10 mouse cellular contexts compared by ENCODE assay signal in the genomic region with DNA sequence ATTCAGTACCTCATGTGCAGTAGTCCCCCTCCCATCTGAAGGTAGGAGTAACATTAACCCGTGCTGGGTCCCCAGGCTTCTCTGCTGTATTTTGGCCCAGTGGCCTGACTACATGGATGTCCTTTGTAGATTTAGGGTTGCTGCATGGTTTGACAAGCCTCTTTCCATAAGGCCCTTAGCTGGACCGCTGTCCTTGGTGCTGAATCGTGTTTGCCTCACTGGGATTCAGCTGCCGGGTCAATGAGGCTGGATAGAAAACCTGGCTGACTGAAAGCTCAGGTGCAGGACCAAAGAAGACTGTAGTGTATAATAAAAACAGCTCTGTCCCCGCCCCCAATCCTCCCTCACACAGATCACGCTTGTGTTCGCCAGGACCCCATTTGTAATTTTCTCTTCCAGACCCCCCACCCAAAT. TPM values are rescaled to one million over a fixed set of nuclear protein-coding genes. Genes with fewer than 3 reads are reported as not detected.
DNase-seq lines count a peak whose midpoint lies in the region; ATAC-seq and TF ChIP-seq lines count a peak whose summit lies in the region.
"Had no signal": no experiment of that assay in that cellular context is flagged by ENCODE, and none has a peak within 500 bp of the region (broad histone marks: within the 10 kb centered on the region; RNA-seq: fewer than 3 reads in every experiment).

No protein-coding gene starts in this region.

- H3K27me3 ChIP-seq in lung, embryonic 14.5 days (ENCODE audit: insufficient read depth, low read length), result no peaks in the 10 kb centered on the region
- no peaks in the 10 kb centered on the region for H3K27me3 ChIP-seq in kidney, embryonic 14.5 days (ENCODE audit: control insufficient read depth, insufficient read depth, low read length)
- no peaks in the 10 kb centered on the region for H3K27me3 ChIP-seq in limb, embryonic 14.5 days (ENCODE audit: control insufficient read depth, insufficient read depth, low read length)
- H3K27me3 ChIP-seq: lung, embryonic 15.5 days; Patski had no signal

- no peak for TF ChIP-seq CTCF in lung, embryonic 14.5 days (IDR thresholded peaks at IDR 0.05; ENCODE audit: low read depth)

- under 1% methylated on average over 7 of the region's 7 CpGs for WGBS in lung, embryonic 14.5 days
- WGBS in kidney, embryonic 14.5 days, result 1% methylated on average over 7 of the region's 7 CpGs
- under 1% methylated on average over 7 of the region's 7 CpGs for WGBS in limb, embryonic 14.5 days

- H3K4me3 ChIP-seq in lung, embryonic 14.5 days (ENCODE audit: low read depth, low read length), result no peak overlapping the region
- no peak overlapping the region for H3K4me3 ChIP-seq in kidney, embryonic 14.5 days (ENCODE audit: low read length)
- H3K4me3 ChIP-seq in limb, embryonic 14.5 days (replicated peaks; ENCODE audit: low read length), result no peak overlapping the region
- H3K4me3 ChIP-seq: lung, embryonic 15.5 days had no signal

- H3K27ac ChIP-seq in lung, embryonic 14.5 days (ENCODE audit: low read depth), result no peak overlapping the region
- no peak overlapping the region for H3K27ac ChIP-seq in kidney, embryonic 14.5 days (ENCODE audit: low read depth, low read length)
- no peak overlapping the region for H3K27ac ChIP-seq in limb, embryonic 14.5 days (replicated peaks; ENCODE audit: low read depth, low read length)
- H3K27ac ChIP-seq: lung, embryonic 15.5 days had no signal

- peak; percentile 70; the same call in 1 of the 2 replicates for ATAC-seq in lung, embryonic 14.5 days (ENCODE audit: insufficient read depth)
- ATAC-seq in kidney, embryonic 14.5 days (ENCODE audit: low FRiP score, low TSS enrichment), result peak; percentile 94
- no peak for ATAC-seq in limb, embryonic 14.5 days (ENCODE audit: low FRiP score, low read depth)
- ATAC-seq in megakaryocyte, adult 5-6 weeks (ENCODE audit: poor library complexity, severe bottlenecking), result no peak
- ATAC-seq: Patski had no signal

- no peaks in the 10 kb centered on the region for H3K4me1 ChIP-seq in lung, embryonic 14.5 days (ENCODE audit: insufficient read depth)
- no peaks in the 10 kb centered on the region for H3K4me1 ChIP-seq in kidney, embryonic 14.5 days (ENCODE audit: control insufficient read depth, insufficient read depth, low read length)
- no peaks in the 10 kb centered on the region for H3K4me1 ChIP-seq in limb, embryonic 14.5 days (ENCODE audit: control insufficient read depth, insufficient read depth, low read length)
- H3K4me1 ChIP-seq: lung, embryonic 15.5 days had no signal

- H3K36me3 ChIP-seq in lung, embryonic 14.5 days (ENCODE audit: insufficient read depth), result no peaks in the 10 kb centered on the region
- H3K36me3 ChIP-seq in kidney, embryonic 14.5 days (ENCODE audit: control insufficient read depth, insufficient read depth, low read length), result no peaks in the 10 kb centered on the region
- no peaks in the 10 kb centered on the region for H3K36me3 ChIP-seq in limb, embryonic 14.5 days (ENCODE audit: control insufficient read depth, insufficient read depth, low read length)
- H3K36me3 ChIP-seq: lung, embryonic 15.5 days had no signal

- H3K9ac ChIP-seq in lung, embryonic 14.5 days, result no peak overlapping the region
- no peak overlapping the region for H3K9ac ChIP-seq in kidney, embryonic 14.5 days (ENCODE audit: low read depth, low read length)
- no peak overlapping the region for H3K9ac ChIP-seq in limb, embryonic 14.5 days (ENCODE audit: low read depth, low read length, severe bottlenecking)
- H3K9ac ChIP-seq: lung, embryonic 15.5 days had no signal

- no peak for TF ChIP-seq POLR2A in limb, embryonic 14.5 days (IDR thresholded peaks at IDR 0.05; ENCODE audit: borderline replicate concordance, extremely low read depth, insufficient read depth, insufficient read length)

- H3K4me2 ChIP-seq in lung, embryonic 14.5 days, result no peak overlapping the region
- no peak overlapping the region for H3K4me2 ChIP-seq in kidney, embryonic 14.5 days (replicated peaks; ENCODE audit: low read depth, low read length)
- H3K4me2 ChIP-seq in limb, embryonic 14.5 days (replicated peaks; ENCODE audit: low read depth, low read length, severe bottlenecking), result no peak overlapping the region
- H3K4me2 ChIP-seq: lung, embryonic 15.5 days had no signal

- no peaks in the 10 kb centered on the region for H3K9me3 ChIP-seq in lung, embryonic 14.5 days (ENCODE audit: low read depth, low read length)
- H3K9me3 ChIP-seq in kidney, embryonic 14.5 days (ENCODE audit: control insufficient read depth, low read length), result no peaks in the 10 kb centered on the region
- H3K9me3 ChIP-seq in limb, embryonic 14.5 days (ENCODE audit: control insufficient read depth, low read length), result no peaks in the 10 kb centered on the region
- H3K9me3 ChIP-seq: lung, embryonic 15.5 days had no signal

- peak; percentile 95 for DNase-seq in lung, embryonic 14.5 days
- no peak for DNase-seq in lung, postnatal 36 days
- peak; percentile 71 to 75 for DNase-seq in cerebellum, postnatal 25 days
- peak; percentile 47 to 60 for DNase-seq in frontal cortex, postnatal 36 days (ENCODE audit: low spot score in 2 of 2)
- DNase-seq in limb, embryonic 14.5 days (ENCODE audit: low spot score), result peak; percentile 92
- peak; percentile 86 for DNase-seq in retina, postnatal 1 day

RNA-seq across cellular contexts. Expression of a gene that starts 1.2 kb away (rescaled TPM):
- 0.05 TPM in 1 of 2 replicates, not detected in the other for polyA plus RNA-seq in lung, embryonic 14.5 days (2014; fragmentation: Nextera tagmentation; extraction: Ambion mirVana)
- not detected in 2 replicates for polyA plus RNA-seq in kidney, embryonic 14.5 days (2014; fragmentation: Nextera tagmentation; extraction: Ambion mirVana)
- polyA plus RNA-seq in limb, embryonic 14.5 days (2012; rRNA removed), result 0.08 and 0.09 TPM in 2 replicates
- not detected in 2 replicates for polyA plus RNA-seq in limb, embryonic 14.5 days (2014; fragmentation: Nextera tagmentation; extraction: Ambion mirVana)
- total RNA-seq in megakaryocyte, adult 5-6 weeks (2015), result not detected in 2 replicates
- total RNA-seq in megakaryocyte, adult 5-6 weeks (2017), result not detected in 2 replicates
- polyA plus RNA-seq: Patski had no signal

Comparison
In these comparisons a context has a peak if more than half of its experiments do, and no peak if none do; other contexts are left out.
1. ATAC-seq: peak in lung, embryonic 14.5 days (single experiment) and kidney, embryonic 14.5 days (single experiment); none in limb, embryonic 14.5 days (single experiment) and megakaryocyte, adult 5-6 weeks (single experiment).